Mouse (Mus musculus): ENCODE measurements at regions not wholly inside any gene's neighbourhood (a gene's known extent, or its start where the extent isn't known, plus 50 kb on each side); places are given as distances from the start of the nearest gene placed in this dataset.

GRCm38 (mm10) chr9:84323145-84323544, 398.2 kb downstream of the Bckdhb start:
- TF ChIP-seq CTCF (IDR thresholded peaks at IDR 0.05; ENCODE audit: low read depth), result no peak
- TF ChIP-seq EP300 (optimal IDR thresholded peaks at IDR 0.05), result no peak

All from stomach, postnatal 0 days (tissue).